Mouse (Mus musculus) frontal cortex, postnatal 25 days (tissue): ENCODE measurements around the gene Lim2.
"Not testable (repeated sequence)": the region's sequence is repeated elsewhere in the genome, so short reads cannot be mapped to it uniquely, and the experiment has no call there.

Experiments used
- DNase-seq, 2 experiments: peaks; one replicate each; pipeline ENCODE4 v3.0.0; 2022; ENCODE audit warnings: low spot score in 2 of 2

Lim2 gene

GRCm38 (mm10) chr7:43427406-43427805, at the start of gene Lim2:
Gene Lim2, plus strand, starts transcription at chr7:43427670.
- no peak for DNase-seq

- DNase-seq, result no peak
Measured at GRCm38 (mm10) chr7:43378226-43378625, 49.2 kb upstream of the Lim2 start.

- no peak for DNase-seq
Measured at GRCm38 (mm10) chr7:43392349-43393121, 34.9 kb upstream of the Lim2 start.

GRCm38 (mm10) chr7:43399501-43399900, 28.0 kb upstream of the Lim2 start:
- no peak for DNase-seq

GRCm38 (mm10) chr7:43402718-43403117, 24.8 kb upstream of the Lim2 start:
- DNase-seq, result no peak

- no peak for DNase-seq
Measured at GRCm38 (mm10) chr7:43407573-43407972, 19.9 kb upstream of the Lim2 start.

- DNase-seq, result no peak
Measured at GRCm38 (mm10) chr7:43408131-43408553, 19.3 kb upstream of the Lim2 start, which contains the start of gene Siglecg. Gene Siglecg, plus strand, starts transcription at chr7:43408204.

GRCm38 (mm10) chr7:43409084-43409483, 18.4 kb upstream of the Lim2 start:
- DNase-seq, result no peak

- not testable (repeated sequence) for DNase-seq
Measured at GRCm38 (mm10) chr7:43411724-43412123, 15.7 kb upstream of the Lim2 start.

- no peak for DNase-seq
Measured at GRCm38 (mm10) chr7:43417298-43417697, 10.2 kb upstream of the Lim2 start.

- peak; percentile 82 to 88 for DNase-seq
Measured at GRCm38 (mm10) chr7:43422995-43423617, 4.4 kb upstream of the Lim2 start.

- DNase-seq, result no peak
Measured at GRCm38 (mm10) chr7:43423991-43424625, 3.4 kb upstream of the Lim2 start.

GRCm38 (mm10) chr7:43429500-43429899, 2.0 kb downstream of the Lim2 start:
- DNase-seq, result no peak

GRCm38 (mm10) chr7:43432891-43433290, 5.4 kb downstream of the Lim2 start:
- DNase-seq, result no peak

- DNase-seq, result no peak
Measured at GRCm38 (mm10) chr7:43434676-43435075, 7.2 kb downstream of the Lim2 start.

- DNase-seq, result no peak
Measured at GRCm38 (mm10) chr7:43436341-43437255, 9.1 kb downstream of the Lim2 start, which contains the start of gene Nkg7. Gene Nkg7, plus strand, starts transcription at chr7:43437073.

GRCm38 (mm10) chr7:43438611-43439010, 11.1 kb downstream of the Lim2 start:
- DNase-seq, result no peak

GRCm38 (mm10) chr7:43440482-43440881, 13.0 kb downstream of the Lim2 start, which contains the start of gene Cldnd2:
Gene Cldnd2, plus strand, starts transcription at chr7:43440782.
- DNase-seq, result no peak

- DNase-seq, result no peak
Measured at GRCm38 (mm10) chr7:43441071-43441470, 13.6 kb downstream of the Lim2 start.

GRCm38 (mm10) chr7:43442684-43443083, 15.2 kb downstream of the Lim2 start:
- no peak for DNase-seq

GRCm38 (mm10) chr7:43443126-43443916, 15.9 kb downstream of the Lim2 start:
- peak; percentile 37 to 44 for DNase-seq
